Mouse (Mus musculus): ENCODE data around the gene Bcl2. TPM values are rescaled to one million over a fixed set of nuclear protein-coding genes. Genes with fewer than 3 reads are reported as not detected.

Bcl2 gene
- total and polyA plus RNA-seq, 3 experiments = 4.5 to 13.6 (median 8.7) TPM

DNA sequence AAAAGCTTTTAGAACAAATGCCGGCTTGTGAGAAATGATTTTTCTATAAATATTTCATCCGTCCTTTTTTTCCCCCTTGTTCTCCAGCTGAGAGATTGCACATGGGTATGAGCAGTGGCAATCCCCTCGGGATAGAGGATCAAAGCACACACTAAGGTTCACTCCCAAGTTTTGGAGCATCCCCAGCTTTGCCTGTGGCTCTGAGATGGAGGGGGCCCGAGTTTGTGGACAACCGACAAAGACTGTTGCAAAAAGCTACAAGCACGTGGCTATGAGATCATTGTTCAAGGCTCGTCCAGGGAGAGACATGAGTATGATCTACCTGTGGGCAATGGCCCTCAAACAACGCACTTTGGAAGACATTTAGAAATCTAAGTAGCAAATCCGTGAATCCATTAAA, 184.5 kb downstream of the Bcl2 start:
- H3K9me3 ChIP-seq (replicated peaks; ENCODE audit: low read length) = no peaks in the 10 kb centered on the region
- H3K4me1 ChIP-seq (ENCODE audit: control insufficient read depth in 1 of 2, insufficient read depth in 2 of 2) = no peaks in the 10 kb centered on the region
- H3K4me2 ChIP-seq (ENCODE audit: insufficient read depth, low read depth, poor library complexity, severe bottlenecking) = no peak overlapping the region
- no peaks in the 10 kb centered on the region for H3K79me2 ChIP-seq (replicated peaks; ENCODE audit: control insufficient read depth, extremely low read depth, insufficient read depth, poor library complexity, severe bottlenecking)
- dilution Hi-C loops (cut with MboI; ENCODE audit: extremely low pct_ligation_motif_present, extremely low pct_unique_long_range_greater_than_20kb, low sequenced_read_pairs) = loop anchor here (25.0 kb wide), 1 partner anchor 183 kb away; the partner anchor contains the start of gene Bcl2
- H3K36me3 ChIP-seq (replicated peaks in 1 of 2; ENCODE audit: control insufficient read depth in 1 of 2, insufficient read depth in 1 of 2, low read length in 1 of 2) = no peaks in the 10 kb centered on the region
- H3K9ac ChIP-seq (ENCODE audit: insufficient read depth, low read depth) = no peak overlapping the region
- no peak overlapping the region for H3K27ac ChIP-seq (ENCODE audit: insufficient read depth, low read depth)
- in situ Hi-C loops (cut with MboI; ENCODE audit: low pct_ligation_motif_present, low pct_unique_long_range_greater_than_20kb, low sequenced_read_pairs) = loop anchor here (10.0 kb wide), 1 partner anchor 105 kb away; no protein-coding TSS in a partner anchor
- H3K27me3 ChIP-seq (replicated peaks) = no peaks in the 10 kb centered on the region
- TF ChIP-seq TCF12 (IDR thresholded peaks at IDR 0.05; ENCODE audit: low read depth, low read length) (no peak), TBP (conservative IDR thresholded peaks at IDR 0.05; ENCODE audit: low read depth, low read length) (no peak), MAFK (IDR thresholded peaks at IDR 0.05; ENCODE audit: insufficient replicate concordance, low read length) (no peak), PAX5 (IDR thresholded peaks at IDR 0.05; ENCODE audit: low read length) (no peak), ETS1 (conservative IDR thresholded peaks at IDR 0.05; ENCODE audit: low read depth, low read length) (no peak), ELF1 (IDR thresholded peaks at IDR 0.05; ENCODE audit: low read depth, low read length) (no peak), ZC3H11A (IDR thresholded peaks at IDR 0.05; ENCODE audit: low read depth, low read length) (no peak), ZMIZ1 (IDR thresholded peaks at IDR 0.05; ENCODE audit: low read depth, low read length) (no peak), E2F4 (IDR thresholded peaks at IDR 0.05; ENCODE audit: insufficient replicate concordance, low read depth, low read length) (no peak), NELFE (IDR thresholded peaks at IDR 0.05; ENCODE audit: low read depth, low read length) (no peak), KAT2A (IDR thresholded peaks at IDR 0.05; ENCODE audit: insufficient replicate concordance, low read length) (no peak)
- no peak for DNase-seq (ENCODE audit: extremely low read depth)
- no peak overlapping the region for H3K4me3 ChIP-seq (replicated peaks in 1 of 3; ENCODE audit: low read depth in 2 of 3, low read length in 2 of 3, poor library complexity in 1 of 3)

DNA sequence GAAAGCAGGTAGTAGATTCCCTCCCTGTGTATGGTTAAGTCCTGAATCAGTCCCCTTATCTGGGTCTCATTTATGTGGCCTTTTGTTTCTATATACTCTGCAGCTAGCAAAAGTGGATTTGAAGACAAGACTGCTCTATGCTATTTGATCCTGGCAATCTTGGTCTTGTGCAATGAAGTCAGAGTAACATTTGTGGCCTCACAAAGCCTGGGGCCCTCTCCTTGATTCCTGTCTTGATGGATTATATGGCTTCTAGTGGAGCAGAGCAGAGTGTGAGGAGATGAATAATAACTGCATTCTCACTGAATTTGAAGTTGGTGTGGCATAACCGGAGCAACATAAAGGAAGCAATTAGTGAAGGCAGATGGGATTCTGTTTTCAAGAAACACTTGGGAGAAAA, 186.5 kb downstream of the Bcl2 start:
- H3K4me2 ChIP-seq (ENCODE audit: insufficient read depth, low read depth, poor library complexity, severe bottlenecking) = no peak overlapping the region
- H3K4me3 ChIP-seq (replicated peaks in 1 of 3; ENCODE audit: low read depth in 2 of 3, low read length in 2 of 3, poor library complexity in 1 of 3) = no peak overlapping the region
- no peak overlapping the region for H3K9ac ChIP-seq (ENCODE audit: insufficient read depth, low read depth)
- no peaks in the 10 kb centered on the region for H3K9me3 ChIP-seq (replicated peaks; ENCODE audit: low read length)
- in situ Hi-C loops (cut with MboI; ENCODE audit: low pct_ligation_motif_present, low pct_unique_long_range_greater_than_20kb, low sequenced_read_pairs) (loop anchor here (10.0 kb wide), 1 partner anchor 103 kb away; no protein-coding TSS in a partner anchor), dilution Hi-C loops (cut with MboI; ENCODE audit: extremely low pct_ligation_motif_present, extremely low pct_unique_long_range_greater_than_20kb, low sequenced_read_pairs) (loop anchor here (25.0 kb wide), 1 partner anchor 185 kb away; the partner anchor contains the start of gene Bcl2)
- DNase-seq (ENCODE audit: extremely low read depth) = no peak
- TF ChIP-seq USF1 (IDR thresholded peaks at IDR 0.05; ENCODE audit: low read depth, low read length) (no peak), CHD1 (IDR thresholded peaks at IDR 0.05; ENCODE audit: low read depth, low read length) (no peak), ELF1 (IDR thresholded peaks at IDR 0.05; ENCODE audit: low read depth, low read length) (no peak), MAX (IDR thresholded peaks at IDR 0.05; ENCODE audit: low read length) (no peak), RCOR1 (conservative IDR thresholded peaks at IDR 0.05; ENCODE audit: low read depth, low read length) (no peak), POLR2A (IDR thresholded peaks at IDR 0.05; ENCODE audit: low read depth, low read length) (no peak), NRF1 (IDR thresholded peaks at IDR 0.05; ENCODE audit: low read depth, low read length) (no peak), MXI1 (IDR thresholded peaks at IDR 0.05; ENCODE audit: low read depth, low read length) (no peak)
- H3K27ac ChIP-seq (ENCODE audit: insufficient read depth, low read depth) = no peak overlapping the region
- no peaks in the 10 kb centered on the region for H3K36me3 ChIP-seq (replicated peaks in 1 of 2; ENCODE audit: control insufficient read depth in 1 of 2, insufficient read depth in 1 of 2, low read length in 1 of 2)
- H3K79me2 ChIP-seq (replicated peaks; ENCODE audit: control insufficient read depth, extremely low read depth, insufficient read depth, poor library complexity, severe bottlenecking) = no peaks in the 10 kb centered on the region
- H3K4me1 ChIP-seq (ENCODE audit: control insufficient read depth in 1 of 2, insufficient read depth in 2 of 2) = peaks cover 0 to 6% of the 10 kb centered on the region in 2 experiments; a peak in 2 of 4 replicates
- no peaks in the 10 kb centered on the region for H3K27me3 ChIP-seq (replicated peaks)
